In genomic region chr14:31604916-31605315, GRCm38 (mm10) we compare ENCODE assay signal across 10 mouse cellular contexts. TPM values are rescaled to one million over a fixed set of nuclear protein-coding genes. Genes with fewer than 3 reads are reported as not detected.
DNase-seq lines count a peak whose midpoint lies in the region; ATAC-seq and TF ChIP-seq lines count a peak whose summit lies in the region.
"Had no signal": no experiment of that assay in that cellular context is flagged by ENCODE, and none has a peak within 500 bp of the region (broad histone marks: within the 10 kb centered on the region; RNA-seq: fewer than 3 reads in every experiment).

No protein-coding gene starts in this region.

- no peak overlapping the region for H3K27ac ChIP-seq in hindbrain, postnatal 0 days
- H3K27ac ChIP-seq in hindbrain, embryonic 12.5 days: no peak overlapping the region
- no peak overlapping the region for H3K27ac ChIP-seq in CH12.LX (ENCODE audit: insufficient read depth, low read depth)
- H3K27ac ChIP-seq in liver, embryonic 14.5 days: no peak overlapping the region
- H3K27ac ChIP-seq: forebrain, embryonic 10.5 days; neural tube, embryonic 13.5 days had no signal

- no peak for TF ChIP-seq POLR2A in CH12.LX (IDR thresholded peaks at IDR 0.05; ENCODE audit: low read depth, low read length)

- H3K4me1 ChIP-seq in hindbrain, postnatal 0 days (ENCODE audit: insufficient read depth, low read length): no peaks in the 10 kb centered on the region
- H3K4me1 ChIP-seq in hindbrain, embryonic 12.5 days: no peaks in the 10 kb centered on the region
- H3K4me1 ChIP-seq in CH12.LX (ENCODE audit: control insufficient read depth in 1 of 2, insufficient read depth in 2 of 2): no peaks in the 10 kb centered on the region; a peak in 1 of 4 replicates
- H3K4me1 ChIP-seq in liver, embryonic 14.5 days (replicated peaks; ENCODE audit: control insufficient read depth in 2 of 2, insufficient read depth in 2 of 2, low read length in 1 of 2): peaks cover 14 to 17% of the 10 kb centered on the region in 2 experiments
- H3K4me1 ChIP-seq: forebrain, embryonic 10.5 days; neural tube, embryonic 13.5 days had no signal

- no peak overlapping the region for H3K4me2 ChIP-seq in hindbrain, postnatal 0 days (ENCODE audit: low read depth, low read length)
- no peak overlapping the region for H3K4me2 ChIP-seq in hindbrain, embryonic 12.5 days (replicated peaks)
- no peak overlapping the region for H3K4me2 ChIP-seq in CH12.LX (ENCODE audit: insufficient read depth, low read depth, poor library complexity, severe bottlenecking)
- H3K4me2 ChIP-seq in liver, embryonic 14.5 days (ENCODE audit: low read depth): no peak overlapping the region
- H3K4me2 ChIP-seq: neural tube, embryonic 13.5 days had no signal

- H3K79me2 ChIP-seq in CH12.LX (replicated peaks; ENCODE audit: control insufficient read depth, extremely low read depth, insufficient read depth, poor library complexity, severe bottlenecking): no peaks in the 10 kb centered on the region

- H3K9ac ChIP-seq in hindbrain, postnatal 0 days (replicated peaks; ENCODE audit: low read length): no peak overlapping the region
- no peak overlapping the region for H3K9ac ChIP-seq in hindbrain, embryonic 12.5 days
- no peak overlapping the region for H3K9ac ChIP-seq in CH12.LX (ENCODE audit: insufficient read depth, low read depth)
- no peak overlapping the region for H3K9ac ChIP-seq in liver, embryonic 14.5 days (replicated peaks)
- H3K9ac ChIP-seq: neural tube, embryonic 13.5 days had no signal

- no peak for TF ChIP-seq EP300 in CH12.LX (IDR thresholded peaks at IDR 0.05; ENCODE audit: low read length)
- TF ChIP-seq EP300 in liver, embryonic 14.5 days (IDR thresholded peaks at IDR 0.05; ENCODE audit: low read depth): no peak

- no peaks in the 10 kb centered on the region for H3K9me3 ChIP-seq in hindbrain, postnatal 0 days (ENCODE audit: low read length)
- H3K9me3 ChIP-seq in hindbrain, embryonic 12.5 days (replicated peaks): no peaks in the 10 kb centered on the region
- no peaks in the 10 kb centered on the region for H3K9me3 ChIP-seq in CH12.LX (replicated peaks; ENCODE audit: low read length)
- no peaks in the 10 kb centered on the region for H3K9me3 ChIP-seq in liver, embryonic 14.5 days (ENCODE audit: control insufficient read depth, low read length)
- H3K9me3 ChIP-seq: forebrain, embryonic 10.5 days; neural tube, embryonic 13.5 days had no signal

- in situ Hi-C loops in CH12.LX (cut with MboI; ENCODE audit: low pct_ligation_motif_present, low pct_unique_long_range_greater_than_20kb, low sequenced_read_pairs): no loop called here

- peak; percentile 61 for DNase-seq in hindbrain, postnatal 0 days (ENCODE audit: low spot score)
- peak; percentile 25 for DNase-seq in CH12.LX (ENCODE audit: extremely low read depth)
- peak; percentile 8 for DNase-seq in cerebellum, adult 8-10 months
- no peak for DNase-seq in liver, embryonic 14.5 days (ENCODE audit: low read depth in 3 of 3, low spot score in 3 of 3)
- no peak for DNase-seq in natural killer cell, adult 2 months (ENCODE audit: low spot score in 2 of 2)
- no peak for DNase-seq in right cerebral cortex, postnatal 14 days
- DNase-seq in frontal cortex, postnatal 10 days (ENCODE audit: low spot score in 2 of 2): no peak

- no peak overlapping the region for H3K4me3 ChIP-seq in hindbrain, postnatal 0 days (ENCODE audit: low read length)
- H3K4me3 ChIP-seq in hindbrain, embryonic 12.5 days: no peak overlapping the region
- no peak overlapping the region for H3K4me3 ChIP-seq in CH12.LX (replicated peaks in 1 of 3; ENCODE audit: low read depth in 2 of 3, low read length in 2 of 3, poor library complexity in 1 of 3)
- H3K4me3 ChIP-seq in liver, embryonic 14.5 days (ENCODE audit: insufficient read depth in 1 of 2, low read depth in 2 of 2, low read length in 2 of 2): no peak overlapping the region
- H3K4me3 ChIP-seq: forebrain, embryonic 10.5 days; neural tube, embryonic 13.5 days had no signal

- 86% methylated on average over 5 of the region's 5 CpGs for WGBS in hindbrain, postnatal 0 days
- WGBS in hindbrain, embryonic 12.5 days: 86% methylated on average over 5 of the region's 5 CpGs
- 69% methylated on average over 5 of the region's 5 CpGs for WGBS in liver, embryonic 14.5 days (ENCODE audit: insufficient replicate concordance)

- peak; percentile 89 for TF ChIP-seq RAD21 in CH12.LX (IDR thresholded peaks at IDR 0.05; ENCODE audit: low read depth, low read length)

- ATAC-seq in hindbrain, postnatal 0 days: no peak
- ATAC-seq in hindbrain, embryonic 12.5 days (ENCODE audit: low FRiP score): no peak
- no peak for ATAC-seq in liver, embryonic 14.5 days (ENCODE audit: insufficient read depth)

- dilution Hi-C loops in CH12.LX (cut with MboI; ENCODE audit: extremely low pct_ligation_motif_present, extremely low pct_unique_long_range_greater_than_20kb, low sequenced_read_pairs): no loop called here

- H3K27me3 ChIP-seq in hindbrain, postnatal 0 days (ENCODE audit: insufficient read depth, low read length): no peaks in the 10 kb centered on the region
- no peaks in the 10 kb centered on the region for H3K27me3 ChIP-seq in hindbrain, embryonic 12.5 days
- H3K27me3 ChIP-seq in CH12.LX (replicated peaks): no peaks in the 10 kb centered on the region
- no peaks in the 10 kb centered on the region for H3K27me3 ChIP-seq in liver, embryonic 14.5 days (ENCODE audit: control insufficient read depth, insufficient read depth, low read length)
- H3K27me3 ChIP-seq: neural tube, embryonic 13.5 days had no signal

- H3K36me3 ChIP-seq in hindbrain, postnatal 0 days (ENCODE audit: insufficient read depth, low read length): no peaks in the 10 kb centered on the region
- no peaks in the 10 kb centered on the region for H3K36me3 ChIP-seq in hindbrain, embryonic 12.5 days
- H3K36me3 ChIP-seq in CH12.LX (replicated peaks in 1 of 2; ENCODE audit: control insufficient read depth in 1 of 2, insufficient read depth in 1 of 2, low read length in 1 of 2): peaks cover 0 to 17% of the 10 kb centered on the region in 2 experiments
- H3K36me3 ChIP-seq in liver, embryonic 14.5 days (replicated peaks; ENCODE audit: control insufficient read depth, insufficient read depth, low read depth): no peaks in the 10 kb centered on the region
- H3K36me3 ChIP-seq: forebrain, embryonic 10.5 days; neural tube, embryonic 13.5 days had no signal

- peak; percentile 59 for TF ChIP-seq CTCF in hindbrain, postnatal 0 days (IDR thresholded peaks at IDR 0.05; ENCODE audit: low read depth)
- TF ChIP-seq CTCF in CH12.LX (conservative IDR thresholded peaks at IDR 0.05 in 1 of 2, IDR thresholded peaks at IDR 0.05 in 1 of 2; ENCODE audit: low read depth in 2 of 2, low read length in 2 of 2): peak; percentile 17 to 81; a peak in 2 of 4 replicates
- TF ChIP-seq CTCF in liver, embryonic 14.5 days (IDR thresholded peaks at IDR 0.05; ENCODE audit: low read depth): peak; percentile 56

TF ChIP-seq in CH12.LX, 34 proteins besides CTCF, POLR2A, EP300 and RAD21 (continues in another document):
- TF ChIP-seq SMC3 (IDR thresholded peaks at IDR 0.05; ENCODE audit: low read depth, low read length) (peak; percentile 76), ZKSCAN1 (IDR thresholded peaks at IDR 0.05; ENCODE audit: borderline replicate concordance, low read depth, low read length) (no peak), MAX (IDR thresholded peaks at IDR 0.05; ENCODE audit: low read length) (no peak), E2F4 (IDR thresholded peaks at IDR 0.05; ENCODE audit: insufficient replicate concordance, low read depth, low read length) (no peak), TCF12 (IDR thresholded peaks at IDR 0.05; ENCODE audit: low read depth, low read length) (no peak), ZC3H11A (IDR thresholded peaks at IDR 0.05; ENCODE audit: low read depth, low read length) (peak; percentile 60)

RNA-seq across cellular contexts. Expression of gene Colq, which starts 13.8 kb away (rescaled TPM):
- 0.47 and 0.63 TPM in 2 replicates for total RNA-seq in hindbrain, postnatal 0 days (2014; rRNA removed)
- 0.79 and 0.80 TPM in 2 replicates for polyA plus RNA-seq in hindbrain, postnatal 0 days (2015; fragmentation: Nextera tagmentation; extraction: Ambion mirVana)
- polyA plus RNA-seq in hindbrain, embryonic 12.5 days (2016; fragmentation: Nextera tagmentation; extraction: Ambion mirVana): 0.18 and 0.65 TPM in 2 replicates
- total RNA-seq in CH12.LX (2012; rRNA removed): 2.5 and 4.2 TPM in 2 replicates
- total RNA-seq in CH12.LX (2014; rRNA removed): 1.5 and 1.7 TPM in 2 replicates
- 4.6 and 5.1 TPM in 2 replicates for polyA plus RNA-seq in CH12.LX (2012; ENCODE audit: insufficient read length, low read depth)
- 0.02 and 0.04 TPM in 2 replicates for polyA plus RNA-seq in liver, embryonic 14.5 days (2012; rRNA removed)
- 0.09 TPM in 1 of 2 replicates, not detected in the other for polyA plus RNA-seq in liver, embryonic 14.5 days (2014; fragmentation: Nextera tagmentation; extraction: Ambion mirVana)

RNA-seq across cellular contexts. Expression of gene Gm49387, which starts 35.8 kb away (rescaled TPM):
- total RNA-seq in hindbrain, postnatal 0 days (2014; rRNA removed): not detected in 2 replicates
- 1.2 TPM in 1 of 2 replicates, not detected in the other for polyA plus RNA-seq in hindbrain, postnatal 0 days (2015; fragmentation: Nextera tagmentation; extraction: Ambion mirVana)
- polyA plus RNA-seq in hindbrain, embryonic 12.5 days (2016; fragmentation: Nextera tagmentation; extraction: Ambion mirVana): 0.93 TPM in 1 of 2 replicates, not detected in the other
- total RNA-seq in CH12.LX (2012; rRNA removed) (not detected in 2 replicates), CH12.LX (2014; rRNA removed) (not detected in 2 replicates)
- polyA plus RNA-seq in CH12.LX (2012; ENCODE audit: insufficient read length, low read depth): 0.71 TPM in 1 of 2 replicates, not detected in the other
- polyA plus RNA-seq in liver, embryonic 14.5 days (2012; rRNA removed): not detected in 2 replicates
- 0.65 and 2.3 TPM in 2 replicates for polyA plus RNA-seq in liver, embryonic 14.5 days (2014; fragmentation: Nextera tagmentation; extraction: Ambion mirVana)

RNA-seq across cellular contexts. Expression of gene Btd, which starts 35.9 kb away (rescaled TPM):
- 30.8 and 42.4 TPM in 2 replicates for total RNA-seq in hindbrain, postnatal 0 days (2014; rRNA removed)
- 22.4 and 24.5 TPM in 2 replicates for polyA plus RNA-seq in hindbrain, postnatal 0 days (2015; fragmentation: Nextera tagmentation; extraction: Ambion mirVana)
- polyA plus RNA-seq in hindbrain, embryonic 12.5 days (2016; fragmentation: Nextera tagmentation; extraction: Ambion mirVana): 20.2 and 20.8 TPM in 2 replicates
- total RNA-seq in CH12.LX (2012; rRNA removed) (14.1 and 16.2 TPM in 2 replicates), CH12.LX (2014; rRNA removed) (22.5 and 23.0 TPM in 2 replicates)
- polyA plus RNA-seq in CH12.LX (2012; ENCODE audit: insufficient read length, low read depth): 18.2 and 25.4 TPM in 2 replicates
- 7.6 and 12.9 TPM in 2 replicates for polyA plus RNA-seq in liver, embryonic 14.5 days (2012; rRNA removed)
- polyA plus RNA-seq in liver, embryonic 14.5 days (2014; fragmentation: Nextera tagmentation; extraction: Ambion mirVana): 8.8 and 8.9 TPM in 2 replicates

RNA-seq across cellular contexts. Expression of gene Hacl1, which starts 36.2 kb away (rescaled TPM):
- 6.3 and 12.8 TPM in 2 replicates for total RNA-seq in hindbrain, postnatal 0 days (2014; rRNA removed)
- 10.9 and 11.3 TPM in 2 replicates for polyA plus RNA-seq in hindbrain, postnatal 0 days (2015; fragmentation: Nextera tagmentation; extraction: Ambion mirVana)
- 6.9 and 11.5 TPM in 2 replicates for polyA plus RNA-seq in hindbrain, embryonic 12.5 days (2016; fragmentation: Nextera tagmentation; extraction: Ambion mirVana)
- total RNA-seq in CH12.LX (2012; rRNA removed) (14.3 and 20.2 TPM in 2 replicates), CH12.LX (2014; rRNA removed) (22.6 and 23.7 TPM in 2 replicates)
- 13.6 and 13.7 TPM in 2 replicates for polyA plus RNA-seq in CH12.LX (2012; ENCODE audit: insufficient read length, low read depth)
- 3.5 and 7.4 TPM in 2 replicates for polyA plus RNA-seq in liver, embryonic 14.5 days (2012; rRNA removed)
- polyA plus RNA-seq in liver, embryonic 14.5 days (2014; fragmentation: Nextera tagmentation; extraction: Ambion mirVana): 10.7 and 13.3 TPM in 2 replicates

Comparison
In these comparisons a context has a peak if more than half of its experiments do, and no peak if none do; other contexts are left out.
1. DNase-seq: peak in hindbrain, postnatal 0 days (single experiment), CH12.LX (single experiment) and cerebellum, adult 8-10 months (single experiment); none in liver, embryonic 14.5 days (0 of 3), natural killer cell, adult 2 months (0 of 2), right cerebral cortex, postnatal 14 days (single experiment) and frontal cortex, postnatal 10 days (0 of 2).
2. Peak in every context shown above with its lines, with median percentiles within 50 percentile points of each other: CTCF ChIP-seq.